Mouse (Mus musculus) liver, postnatal 0 days (tissue): ENCODE data around the gene Rph3al.

Experiments
- CTCF ChIP-seq: sonication (generic); IDR thresholded peaks from 2 replicates; pipeline ENCODE4 v1.5.1; 2016; ENCODE audit warnings: antibody characterized with exemption, low read depth
- EP300 ChIP-seq: IDR thresholded peaks from 2 replicates; pipeline ENCODE4 v1.6.1; 2016; ENCODE audit warnings: antibody characterized with exemption, low read depth, mild to moderate bottlenecking

DNA sequence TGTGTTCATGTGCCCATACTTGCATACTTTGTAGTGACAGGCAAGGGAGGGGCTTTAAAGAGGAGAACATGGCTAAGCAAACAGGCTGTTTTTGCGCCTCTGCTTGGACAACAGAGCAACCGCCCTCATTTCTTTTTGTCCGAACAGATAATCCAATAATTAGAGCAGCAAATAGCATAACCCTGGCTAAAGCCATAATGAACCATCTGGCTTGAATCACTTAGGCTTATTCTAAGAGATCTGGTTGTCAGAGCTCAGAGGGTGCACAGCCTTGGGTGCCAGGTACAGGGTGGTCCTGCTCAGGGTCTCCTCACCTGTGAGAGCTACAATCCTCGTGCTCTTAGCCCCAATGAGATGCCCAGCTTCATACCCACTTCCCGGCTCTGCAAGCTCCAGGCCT lies 144.9 kb downstream of the Rph3al start:
- TF ChIP-seq CTCF (no peak), EP300 (no peak)
